Mouse (Mus musculus) layer of hippocampus, adult 9-11 months (tissue): ENCODE measurements at regions not wholly inside any gene's neighbourhood (a gene's known extent, or its start where the extent isn't known, plus 50 kb on each side); places are given as distances from the start of the nearest gene placed in this dataset.
A peak's percentile ranks its signal among the peaks of the same experiment; 100 is the strongest.

Source experiments
- DNase-seq: peaks from one replicate; pipeline ENCODE4 v3.0.0; 2022

DNA sequence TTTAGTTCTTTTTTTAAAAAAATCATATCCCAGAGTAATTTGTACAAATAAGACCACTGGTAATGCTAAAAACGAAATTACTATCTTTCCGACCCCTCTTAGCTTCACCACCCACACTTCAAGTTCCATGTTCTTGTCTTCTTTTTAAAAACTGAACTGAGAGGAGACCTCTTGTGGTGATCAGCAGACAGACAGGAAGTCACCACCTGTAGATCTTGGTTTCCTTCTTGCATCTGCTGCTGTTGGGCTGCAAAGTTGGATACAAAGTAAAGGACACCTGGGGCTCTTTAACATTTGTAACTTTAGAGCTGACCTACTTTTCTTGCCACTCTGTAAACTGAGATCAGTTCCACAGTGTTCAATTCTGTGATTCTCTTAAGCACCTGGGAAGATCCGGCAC, 216.4 kb downstream of the Cog6 start:
- no peak for DNase-seq

DNA sequence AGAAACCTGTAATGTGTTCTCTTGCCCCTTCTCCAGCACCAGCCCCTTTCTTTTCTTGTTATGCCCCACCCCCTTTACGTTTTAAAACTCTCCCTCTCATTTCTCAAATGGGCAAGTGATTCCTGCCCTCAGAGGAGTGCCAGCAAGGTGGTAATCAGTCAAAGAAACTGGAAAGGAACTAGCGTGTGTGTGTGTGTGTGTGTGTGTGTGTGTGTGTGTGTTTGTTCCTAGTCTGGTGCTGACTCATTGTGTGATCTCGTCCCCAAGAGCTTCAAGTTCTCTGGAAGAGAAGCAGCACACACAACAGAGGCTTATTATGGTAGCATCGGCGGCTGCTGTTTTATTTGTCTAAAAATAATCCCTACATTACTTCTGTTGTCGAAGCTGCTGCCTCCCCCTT, 219.2 kb downstream of the Cog6 start:
- peak; percentile 43 for DNase-seq

DNA sequence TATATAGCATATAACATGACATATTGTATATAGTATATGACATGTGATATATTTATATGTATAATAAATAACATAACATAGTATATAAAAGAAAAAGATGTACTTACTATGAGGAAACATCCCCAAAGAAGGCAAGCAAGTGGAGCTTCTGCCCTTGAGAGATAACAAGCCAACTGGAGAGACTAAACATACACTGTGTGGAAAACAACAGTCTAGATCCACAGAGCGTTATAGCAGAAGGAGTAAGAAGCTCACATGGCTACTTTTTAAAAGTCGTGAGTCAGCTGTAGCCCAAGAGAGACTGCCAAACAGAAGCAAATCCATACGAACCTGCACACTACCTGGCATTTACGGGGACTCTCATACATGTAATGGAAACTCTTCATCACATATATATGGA, 219.9 kb downstream of the Cog6 start:
- DNase-seq: no peak

DNA sequence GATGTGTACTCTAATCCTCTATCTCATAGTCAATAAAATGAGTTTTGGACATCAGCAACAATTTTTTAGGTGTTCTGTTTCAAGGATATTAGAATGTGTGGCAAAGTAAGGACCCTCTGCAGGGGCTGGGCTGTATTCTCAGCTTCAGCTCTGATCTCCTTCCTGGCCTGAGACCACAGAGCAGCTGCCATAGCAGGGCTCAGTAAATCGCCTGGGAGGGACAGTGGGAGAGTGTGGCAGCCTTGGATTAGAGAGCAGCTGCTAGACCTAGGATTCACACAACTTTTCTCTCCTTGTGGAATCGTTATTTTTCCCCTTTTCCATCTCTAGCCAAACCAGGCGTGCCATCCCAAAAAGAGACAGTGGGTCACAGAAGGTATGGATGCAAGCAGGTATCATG, 222.8 kb downstream of the Cog6 start:
- DNase-seq: no peak

DNA sequence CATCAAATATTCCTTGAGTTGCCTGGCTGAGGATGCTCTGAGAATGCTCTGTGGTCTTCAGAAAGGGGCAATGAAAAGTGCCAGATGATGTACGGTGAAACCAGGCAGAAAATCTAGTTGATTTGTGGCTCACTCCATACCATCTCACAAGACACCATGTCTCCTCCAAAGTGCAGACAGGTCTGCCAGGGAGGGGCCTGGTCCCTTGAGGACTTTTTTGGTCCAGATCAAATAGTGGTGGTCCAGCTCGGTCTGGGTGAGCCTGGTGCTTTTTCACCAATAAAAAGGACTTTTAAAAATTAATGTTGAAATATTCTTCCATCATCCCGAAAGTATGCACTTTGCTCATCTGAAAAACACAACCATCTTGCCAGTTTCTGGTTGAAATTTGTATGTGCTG, 224.2 kb downstream of the Cog6 start:
- no peak for DNase-seq

DNA sequence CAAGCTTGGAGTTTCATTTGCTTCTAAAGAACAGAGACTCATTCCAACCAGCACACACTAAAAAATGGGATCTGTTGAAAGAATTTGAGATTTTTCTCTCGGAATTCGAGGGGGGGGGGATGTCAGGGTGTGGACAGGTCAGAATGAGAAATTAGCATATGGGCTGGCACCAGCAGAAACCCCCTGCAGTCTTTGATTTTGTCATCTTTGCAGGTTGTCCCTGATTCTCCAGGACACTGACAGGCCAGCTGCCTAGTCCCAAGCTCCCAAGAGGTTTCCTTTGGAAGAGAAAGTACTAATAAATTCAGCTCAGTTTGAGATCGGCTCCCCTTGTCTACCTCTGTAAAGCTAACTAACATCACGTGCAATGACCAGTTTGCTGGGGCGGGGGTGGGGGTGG, 224.9 kb downstream of the Cog6 start:
- DNase-seq: no peak

DNA sequence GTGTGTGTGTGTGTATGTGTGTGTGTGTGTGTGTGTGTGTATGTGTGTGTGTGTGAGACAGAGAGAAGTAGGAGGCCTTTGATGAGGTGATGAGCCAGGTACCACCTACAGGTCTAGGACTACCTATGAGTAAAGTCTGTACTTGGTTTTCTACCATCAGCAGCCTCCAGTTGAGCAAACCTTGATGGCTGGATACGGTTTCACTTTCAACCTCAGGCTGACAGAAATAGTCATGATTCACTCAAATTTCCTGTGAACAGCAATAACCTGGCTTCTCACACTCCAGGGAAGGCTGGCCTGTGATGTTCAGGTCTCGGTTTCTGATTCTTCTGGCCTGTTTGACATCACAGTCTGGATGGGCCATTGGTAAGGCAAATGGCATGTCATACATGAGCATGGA, 226.1 kb downstream of the Cog6 start:
- DNase-seq: no peak

DNA sequence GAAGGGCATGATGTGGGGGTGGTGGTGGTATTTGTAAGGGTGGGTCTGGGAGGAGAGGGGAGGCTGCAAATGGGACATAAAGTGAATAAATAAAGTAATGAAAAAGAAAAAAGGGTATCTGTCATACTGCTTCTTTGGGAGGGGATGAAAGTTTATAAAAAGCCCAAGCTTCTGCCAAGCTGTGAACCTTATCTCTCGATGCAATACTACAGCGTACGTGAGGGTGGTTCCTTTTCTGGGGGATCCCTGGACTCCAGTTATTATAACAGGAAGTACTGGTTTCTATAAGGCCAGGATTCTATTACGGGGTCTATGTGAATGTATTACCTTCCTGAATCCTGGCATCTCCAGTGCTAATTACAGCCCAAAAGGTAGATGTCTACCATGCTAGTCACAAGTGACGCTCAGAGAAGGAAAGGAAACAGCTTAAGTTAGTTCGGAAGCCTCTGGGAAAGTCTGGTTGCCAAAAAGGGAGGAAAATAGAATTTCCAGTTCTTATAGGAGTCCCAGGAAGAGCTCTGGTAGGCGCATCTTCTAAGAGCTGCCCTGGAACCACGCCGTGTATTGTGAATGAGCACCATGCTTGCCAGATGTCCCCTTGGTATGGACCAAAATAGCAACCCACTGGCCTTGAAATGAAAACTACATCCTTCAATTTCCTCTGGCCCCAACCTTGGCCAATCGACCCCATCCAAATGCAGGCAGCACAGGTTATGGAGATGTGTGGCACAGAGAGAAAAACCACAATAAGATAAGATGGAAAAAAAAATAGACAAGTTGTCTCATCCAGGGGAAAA, 228.9 kb downstream of the Cog6 start:
- no peak for DNase-seq

DNA sequence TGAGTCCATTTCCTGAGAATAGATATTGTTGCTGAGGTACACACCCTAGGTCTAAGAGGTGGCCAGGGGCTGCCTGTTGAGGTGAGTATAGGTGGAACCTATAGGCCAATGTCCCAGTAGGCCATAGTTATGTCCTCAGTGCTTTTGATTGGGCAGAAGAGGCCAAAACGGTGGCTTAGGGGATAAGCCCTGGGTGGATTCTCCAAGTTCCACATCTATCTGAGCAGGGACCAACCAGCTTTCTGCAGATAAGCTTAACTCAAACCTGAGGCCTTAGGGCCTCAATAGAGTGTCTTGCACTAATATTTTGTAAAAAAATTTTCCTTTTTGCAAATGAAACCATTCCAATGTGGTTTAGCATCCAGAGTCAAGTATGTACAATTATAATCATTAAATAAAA, 231.4 kb downstream of the Cog6 start:
- DNase-seq: no peak

DNA sequence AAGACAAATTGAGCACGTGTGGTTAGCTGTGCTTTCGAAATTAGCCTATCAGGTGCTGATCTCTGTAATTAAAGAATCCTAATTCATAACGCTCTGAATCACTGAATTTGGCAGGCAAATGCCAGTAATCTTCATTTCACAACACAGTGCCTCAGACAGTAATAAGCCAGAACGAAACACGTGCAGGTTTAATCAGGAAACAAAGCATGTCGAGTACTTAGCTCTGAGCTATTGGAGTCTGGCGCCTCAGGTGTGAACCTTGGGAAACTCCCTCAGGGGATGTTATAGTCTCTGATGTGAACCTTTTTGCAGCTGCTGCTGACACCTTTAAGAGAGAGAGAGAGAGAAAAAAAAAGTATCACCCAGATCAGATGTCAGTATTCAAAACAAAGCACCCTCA, 232.6 kb downstream of the Cog6 start:
- DNase-seq: no peak

DNA sequence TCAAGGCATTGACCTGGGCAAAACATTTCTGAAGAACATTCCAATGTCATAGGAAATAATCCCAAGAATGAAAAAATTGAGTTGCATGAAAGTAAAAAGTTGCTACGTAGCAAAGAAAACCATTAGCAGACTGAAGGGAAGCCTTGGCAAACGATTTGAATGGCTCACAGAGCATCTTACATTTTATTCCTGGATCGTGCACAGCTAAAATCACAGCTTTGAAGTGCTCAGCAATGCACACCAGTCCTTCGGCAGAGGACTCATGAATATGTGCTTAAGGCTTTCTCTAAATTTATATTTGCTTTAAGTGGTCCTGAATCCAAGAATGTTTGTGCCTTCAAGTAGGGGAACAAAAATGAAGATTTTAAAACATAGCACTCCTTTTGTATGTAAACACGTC, 234.5 kb downstream of the Cog6 start:
- DNase-seq: no peak

DNA sequence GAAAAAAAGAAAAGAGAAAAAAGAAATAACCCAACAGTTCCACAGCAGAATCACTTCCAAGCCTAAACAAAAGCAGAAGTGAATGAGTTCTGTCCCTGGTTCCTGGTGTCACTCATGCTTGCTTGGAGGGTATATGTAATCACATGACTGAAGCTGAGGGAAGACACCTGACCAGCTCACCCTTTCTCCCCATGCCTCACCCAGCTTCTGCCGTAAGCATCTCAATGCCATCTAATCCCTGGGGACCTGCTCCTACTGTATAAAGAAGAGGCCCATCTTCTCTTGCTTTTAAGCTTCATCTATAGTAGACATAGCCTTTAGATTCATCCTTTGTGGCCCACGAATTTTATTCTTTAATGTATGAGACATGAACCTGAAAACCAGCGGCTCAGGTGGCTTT, 235.5 kb downstream of the Cog6 start:
- DNase-seq: no peak

DNA sequence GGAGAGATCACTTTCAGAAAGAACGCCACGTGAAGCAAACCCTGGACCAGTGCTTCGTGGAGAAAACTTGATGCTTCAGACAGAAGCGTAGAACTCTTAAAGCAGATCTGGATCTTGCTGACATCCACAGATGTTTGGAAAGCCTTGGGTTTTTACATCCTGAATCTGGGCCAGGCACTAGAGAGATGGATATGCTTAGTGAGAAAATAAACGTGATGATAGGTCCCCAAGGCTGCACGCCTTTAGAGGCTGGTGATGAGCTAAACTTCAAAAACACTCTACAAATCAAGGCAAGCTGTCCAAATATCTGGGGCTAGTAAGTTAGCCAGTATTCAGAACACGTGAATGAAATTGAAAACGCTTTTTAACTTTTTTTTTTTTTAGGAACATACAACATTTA, 236.7 kb downstream of the Cog6 start:
- DNase-seq: no peak

DNA sequence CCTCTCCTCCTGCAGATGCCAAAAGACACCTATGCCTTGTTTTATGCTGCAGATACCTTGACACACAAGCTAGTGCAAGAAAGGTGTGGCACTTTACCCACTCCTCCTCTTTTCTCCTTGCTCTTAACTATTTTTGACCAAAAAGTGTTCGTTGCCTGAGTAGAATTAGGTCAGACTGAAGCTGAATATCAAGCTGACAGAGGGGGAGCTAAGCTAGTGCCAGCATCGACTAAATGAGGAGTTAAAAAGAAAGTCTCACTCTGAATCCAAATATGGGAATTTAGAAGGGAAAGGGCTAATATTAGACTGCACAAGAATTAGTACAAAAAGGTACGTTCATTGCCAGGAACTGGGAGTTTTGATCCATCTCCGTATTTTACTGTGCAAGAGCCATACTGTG, 241.2 kb downstream of the Cog6 start:
- DNase-seq: no peak

DNA sequence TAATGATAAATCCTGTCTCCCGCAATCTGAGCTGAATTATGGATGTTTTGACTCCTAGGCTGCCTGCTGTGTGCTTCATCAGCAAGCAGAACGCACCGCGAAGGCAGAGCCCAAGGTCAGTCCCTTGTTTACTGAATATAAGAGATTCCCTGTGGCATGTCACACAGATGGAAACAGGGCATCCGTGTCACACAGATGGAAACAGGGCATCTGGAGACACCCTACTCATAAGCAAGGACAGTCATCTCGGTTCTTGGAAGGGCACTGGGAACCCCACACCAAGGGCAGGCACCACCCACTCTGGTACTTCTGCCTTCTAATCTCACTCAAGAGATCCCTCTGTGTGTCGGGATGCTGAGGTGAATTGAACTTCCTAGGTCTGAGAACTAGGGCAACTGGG, 241.9 kb downstream of the Cog6 start:
- DNase-seq: no peak

DNA sequence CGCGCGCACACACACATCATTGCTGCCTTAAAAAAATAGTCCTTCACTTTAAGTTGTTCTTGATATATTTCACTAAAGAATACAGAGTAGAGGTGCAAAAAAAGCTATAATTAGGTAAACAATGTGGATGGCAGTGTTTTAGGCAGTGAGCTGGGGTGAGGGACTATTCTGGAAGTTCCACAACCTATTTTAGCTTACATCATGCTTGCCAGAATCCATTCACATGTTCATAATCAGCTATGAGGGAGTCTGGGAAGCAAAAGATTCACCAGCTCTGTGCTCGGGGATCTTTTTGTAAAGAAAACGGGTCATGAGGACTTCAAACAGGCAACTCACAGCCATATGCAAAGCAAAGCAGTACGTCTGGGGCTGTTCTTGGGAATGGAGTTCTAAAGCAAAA, 242.3 kb downstream of the Cog6 start:
- DNase-seq: no peak

DNA sequence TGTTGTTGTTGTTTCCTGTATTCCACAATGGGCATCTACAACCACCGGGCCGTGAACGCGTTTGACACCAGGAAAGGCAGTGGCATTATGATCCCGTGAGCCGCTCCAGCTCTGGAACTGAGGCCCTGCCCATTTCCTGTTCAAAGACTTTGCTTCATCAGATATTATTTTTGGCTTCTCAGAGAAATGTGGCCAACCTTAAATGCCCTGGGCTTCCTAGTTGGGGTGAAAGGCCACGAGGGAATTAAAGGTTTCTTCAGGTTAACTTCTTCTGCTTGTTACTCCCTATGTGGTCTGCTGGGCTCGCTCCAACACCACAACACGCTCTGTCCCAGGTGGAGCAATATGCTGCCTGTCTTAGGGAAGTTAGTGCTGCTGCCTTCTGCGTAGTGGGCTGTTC, 249.8 kb downstream of the Cog6 start:
- no peak for DNase-seq

DNA sequence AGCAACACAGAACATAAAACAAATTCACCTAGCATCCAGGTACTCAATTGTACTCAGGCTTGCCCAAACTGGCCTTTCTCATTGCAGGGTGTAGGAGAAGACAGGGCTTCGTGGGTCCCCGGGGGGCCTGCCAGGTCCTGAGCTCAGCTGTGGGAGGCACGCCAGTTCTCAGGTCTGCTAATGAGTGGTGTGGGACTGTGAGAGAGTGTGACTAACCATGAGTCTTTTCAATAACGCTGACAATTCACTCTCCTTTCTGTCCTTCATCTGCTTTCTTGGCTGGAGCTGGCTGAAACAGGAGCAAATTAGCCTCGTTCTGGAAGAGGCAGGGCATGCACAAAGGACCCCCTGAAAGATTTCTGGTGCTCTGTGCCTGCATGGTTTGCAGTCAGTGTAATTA, 250.2 kb downstream of the Cog6 start:
- peak; percentile 56 for DNase-seq

DNA sequence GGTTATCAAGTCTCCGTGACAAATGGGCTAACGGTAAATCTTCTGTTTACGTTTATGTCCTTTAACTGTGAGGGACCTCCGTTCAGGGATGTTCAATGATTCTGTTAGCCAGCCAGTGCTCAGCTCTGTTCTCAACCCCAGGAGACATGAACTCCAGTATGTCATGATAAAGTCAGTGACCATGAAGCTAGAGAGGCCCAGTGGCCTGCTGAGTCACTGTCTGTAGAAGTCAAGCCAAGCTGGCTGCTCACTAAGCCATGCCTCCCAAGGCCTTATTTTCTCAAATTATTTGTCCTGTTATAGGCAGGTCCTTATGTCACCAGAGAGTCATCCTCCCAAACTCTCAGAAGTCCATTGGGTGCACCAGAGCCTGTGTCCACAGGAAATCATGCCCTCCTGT, 252.9 kb downstream of the Cog6 start:
- DNase-seq: no peak

DNA sequence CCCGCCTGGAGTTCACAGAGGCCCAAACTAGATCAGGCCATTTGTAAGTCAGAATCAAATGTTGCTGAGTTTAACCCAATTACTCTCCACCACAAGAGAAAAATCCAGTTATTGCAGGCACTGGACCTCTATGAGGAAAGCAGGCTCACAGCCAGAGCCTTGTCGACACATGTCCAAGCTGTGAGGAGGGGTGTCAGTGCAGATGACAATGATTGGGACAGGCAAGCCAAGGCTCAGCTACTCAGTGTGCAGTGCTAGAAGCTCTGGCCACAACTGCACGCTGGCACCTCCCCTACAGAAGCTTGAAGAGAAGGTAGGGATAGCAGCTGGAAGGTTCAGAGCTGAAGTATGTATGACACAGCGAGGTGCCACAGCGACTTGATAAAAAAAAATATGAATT, 253.4 kb downstream of the Cog6 start:
- DNase-seq: no peak

DNA sequence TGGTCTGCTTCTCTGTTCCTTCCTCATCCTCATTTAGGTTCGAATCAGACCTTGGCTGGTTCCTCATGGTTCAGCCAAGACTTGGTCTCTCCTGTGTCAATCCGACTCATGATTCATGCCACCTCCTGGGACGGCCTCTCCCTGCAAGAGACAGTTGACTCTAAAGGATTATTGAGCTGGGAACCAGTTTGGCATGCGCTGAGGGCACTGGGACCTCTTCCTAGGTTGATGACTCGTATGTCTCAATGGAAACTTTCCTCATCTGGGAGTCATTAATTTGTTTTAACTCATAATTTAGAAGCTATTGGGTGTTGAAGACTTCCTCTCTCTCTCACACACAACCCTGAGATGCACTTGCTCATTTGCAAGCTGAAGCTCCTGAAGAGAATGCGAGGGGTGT, 254.5 kb downstream of the Cog6 start:
- DNase-seq: no peak

DNA sequence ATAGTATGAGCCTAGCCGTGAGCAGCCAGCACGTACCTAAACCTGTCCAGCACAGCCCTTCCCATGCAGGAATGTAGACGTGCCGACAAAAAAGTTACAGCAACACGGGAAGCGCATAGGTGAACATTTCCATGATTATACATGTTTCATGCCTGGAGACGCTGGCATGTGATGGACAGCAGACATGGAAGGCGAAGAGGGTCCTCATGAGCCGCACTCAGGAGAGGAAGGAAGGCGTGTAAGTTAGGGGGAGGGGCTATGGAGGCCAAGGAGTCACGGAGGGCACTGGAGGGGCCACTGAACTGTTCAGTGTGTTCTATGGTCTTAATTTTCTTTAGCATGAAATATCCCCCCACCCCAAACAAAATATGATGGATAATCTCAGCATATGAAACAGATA, 257.2 kb downstream of the Cog6 start:
- DNase-seq: no peak

DNA sequence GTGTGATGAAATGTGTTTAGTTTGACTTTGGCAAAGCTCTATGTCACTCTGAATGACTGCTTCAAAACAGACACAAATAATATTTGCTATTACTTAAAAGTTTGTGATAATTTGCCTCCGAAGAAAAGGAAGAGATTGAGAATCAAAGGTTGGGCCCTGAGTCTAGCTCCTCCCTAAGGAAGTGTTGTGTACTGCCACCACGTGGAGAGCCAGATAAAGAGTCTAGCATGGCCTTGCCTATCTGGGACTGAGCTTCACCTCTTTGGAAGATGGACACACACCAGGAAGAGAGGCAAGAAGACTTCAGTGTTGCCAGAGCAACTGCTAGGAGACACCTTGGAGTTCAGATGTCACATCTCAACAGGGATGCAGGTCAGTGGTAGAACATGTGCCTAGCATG, 258.5 kb downstream of the Cog6 start:
- no peak for DNase-seq

DNA sequence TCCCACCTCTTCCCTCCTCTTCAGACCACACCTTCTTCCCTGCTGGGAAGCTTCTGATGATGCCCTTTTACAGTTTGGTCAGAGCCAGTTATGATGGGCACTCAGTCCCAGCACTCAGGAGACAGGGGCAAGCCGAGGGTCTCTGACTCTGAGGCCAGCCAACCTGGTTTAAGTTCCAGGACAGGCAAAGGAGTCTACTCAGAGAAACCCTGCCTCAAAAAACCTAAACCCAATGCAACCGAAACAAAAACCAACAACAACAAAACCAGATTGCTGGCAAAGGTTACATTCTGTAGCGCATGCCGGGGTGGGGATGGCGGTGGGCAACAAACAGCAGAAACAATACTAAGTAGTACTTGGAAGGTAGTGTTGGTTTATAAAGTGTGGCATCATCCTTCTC, 260.2 kb downstream of the Cog6 start:
- no peak for DNase-seq

DNA sequence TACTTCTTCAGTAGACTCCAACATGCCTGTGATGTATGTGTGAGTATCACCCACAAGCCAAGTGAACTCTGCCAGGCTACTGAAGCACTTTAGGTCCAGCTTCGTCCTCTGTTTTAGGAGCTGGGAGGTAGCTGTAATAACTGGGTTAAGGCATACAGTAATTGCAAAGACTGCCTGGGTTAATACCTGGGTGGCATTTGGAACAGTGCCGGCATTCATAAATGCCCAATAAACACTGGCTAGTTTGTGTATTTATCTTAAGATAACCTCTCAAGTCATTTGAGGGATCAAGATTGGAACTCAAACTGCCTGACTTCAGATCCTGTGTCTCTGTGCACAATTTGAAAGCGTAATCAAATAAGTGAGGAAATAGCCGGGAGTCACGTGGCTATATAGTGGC, 261.0 kb downstream of the Cog6 start:
- DNase-seq: no peak

DNA sequence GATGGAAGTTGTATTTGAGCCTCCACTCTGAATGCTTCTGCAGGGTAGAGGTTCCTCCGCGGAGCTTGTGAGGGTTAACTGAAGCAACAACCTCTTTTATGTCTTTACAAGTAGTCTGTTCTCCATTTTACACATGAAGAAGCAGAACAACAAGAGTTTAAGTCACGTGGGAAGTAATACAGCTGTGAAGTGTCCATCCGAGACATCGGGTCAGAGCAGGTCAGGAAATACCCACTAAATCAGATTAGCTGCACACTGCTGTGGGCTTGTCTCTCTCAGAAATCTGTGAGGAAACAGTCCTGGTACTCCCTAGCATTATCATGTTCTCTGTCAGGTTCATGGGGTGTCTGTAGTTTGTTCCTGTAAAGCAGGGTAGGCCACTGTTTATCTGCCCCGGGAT, 262.1 kb downstream of the Cog6 start:
- DNase-seq: no peak
